Mouse (Mus musculus) NIH3T3 (cell line): ENCODE measurements around the gene Mad2l1bp.

Experiments used
- DNase-seq: peaks from one replicate; pipeline ENCODE4 v3.0.0-alpha.2; 2012; ENCODE audit warnings: low read depth

Mad2l1bp gene

GRCm38 (mm10) chr17:46154336-46154735 is 983 bp upstream of the Mad2l1bp start:
- no peak for DNase-seq

GRCm38 (mm10) chr17:46143578-46144423 is 9.6 kb downstream of the Mad2l1bp start, which contains the start of gene Rsph9:
Rsph9 (minus strand) TSS chr17:46144216.
- DNase-seq: no peak

GRCm38 (mm10) chr17:46139872-46140271 is 13.5 kb downstream of the Mad2l1bp start:
- DNase-seq: no peak

- no peak for DNase-seq
These were observed 14.7 kb downstream of the Mad2l1bp start for GRCm38 (mm10) chr17:46138563-46139236.

DNA sequence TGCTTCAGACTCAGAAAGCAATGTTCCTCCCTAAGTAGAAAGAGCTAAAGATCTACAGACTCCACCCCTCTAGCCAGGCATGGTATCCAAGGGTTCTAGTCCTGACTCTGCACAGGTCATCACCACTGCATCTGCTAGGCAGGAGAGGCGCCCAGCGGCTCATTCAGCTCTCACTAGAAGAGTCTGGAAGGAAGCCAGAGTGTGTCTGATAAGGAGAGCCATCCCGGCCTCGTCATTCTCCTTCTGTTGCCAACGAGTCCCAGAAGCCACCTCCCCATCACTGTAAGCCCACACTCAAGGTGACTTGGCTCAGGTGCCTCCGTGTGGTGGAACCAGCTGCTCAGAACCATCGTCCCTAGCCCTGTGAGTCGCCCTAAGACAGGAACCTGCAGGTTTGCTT is 20.5 kb downstream of the Mad2l1bp start:
- no peak for DNase-seq

DNA sequence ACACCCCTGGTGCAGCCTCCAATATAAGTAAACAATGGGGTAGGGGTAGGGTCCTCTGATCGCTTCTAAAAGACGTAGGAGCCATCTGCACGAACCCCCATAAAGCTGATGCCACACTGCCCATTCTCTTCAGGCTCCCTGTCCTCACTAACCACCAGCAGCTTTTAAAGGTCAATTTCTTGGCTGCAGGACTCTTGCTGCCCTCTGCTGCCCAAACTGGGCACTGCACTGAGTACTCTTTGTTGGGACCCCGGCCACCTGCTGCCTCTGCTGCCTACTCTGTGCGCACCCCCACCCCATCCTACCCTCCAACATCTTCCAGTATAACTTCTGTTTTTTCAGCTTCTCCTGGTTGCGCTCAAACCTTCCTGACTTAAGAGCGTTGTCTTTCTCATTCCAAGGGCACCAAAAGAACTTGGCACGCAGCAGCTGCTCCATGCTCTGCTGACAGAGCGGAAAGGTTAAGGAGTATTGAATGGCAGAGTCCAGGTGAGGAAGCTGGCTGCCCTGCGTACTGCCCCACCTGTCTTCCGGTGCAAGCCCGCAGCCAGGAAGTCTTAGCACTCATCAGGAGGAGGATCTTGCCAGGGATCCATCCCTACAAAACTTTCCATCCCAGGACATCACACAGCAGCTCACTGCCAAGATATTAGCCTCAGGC is 21.2 kb downstream of the Mad2l1bp start:
- DNase-seq: peak; percentile 85

DNA sequence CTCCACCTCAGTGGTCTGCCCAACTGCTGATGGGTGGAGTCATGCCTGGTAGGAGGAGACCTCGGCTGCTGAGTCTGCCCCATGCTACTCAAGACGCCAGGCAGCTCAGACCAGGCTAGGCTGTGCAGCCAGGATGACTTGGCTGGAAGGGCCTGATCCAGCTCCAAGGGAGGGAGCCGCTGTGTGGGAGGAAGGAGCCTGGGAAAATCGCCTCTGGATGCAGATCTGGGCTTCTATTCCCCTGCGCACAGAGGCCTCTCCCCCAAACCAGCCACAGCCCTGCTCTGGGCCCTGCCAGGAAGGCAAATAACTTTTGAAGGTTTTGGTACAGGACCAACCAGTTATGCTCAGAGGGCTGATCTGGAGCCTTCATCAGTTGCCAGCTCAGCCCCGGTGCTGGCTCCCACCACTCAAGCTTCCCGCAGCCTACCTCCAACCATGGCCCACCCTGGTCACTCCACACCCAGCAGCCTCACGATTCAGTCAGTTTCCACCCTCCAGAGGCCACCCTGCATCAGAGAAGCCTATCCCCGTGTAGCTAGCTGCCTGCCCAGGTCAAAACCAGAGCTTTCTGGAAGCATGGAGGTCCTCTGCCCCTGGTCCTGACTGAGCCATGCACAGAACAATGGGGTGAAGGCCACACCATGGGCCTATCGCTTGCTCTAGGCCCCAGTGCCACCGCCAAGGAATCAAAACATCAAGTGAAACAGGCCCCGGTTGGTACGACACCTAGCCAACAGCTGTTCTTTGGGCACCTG is 23.4 kb downstream of the Mad2l1bp start:
- DNase-seq: peak; percentile 63

GRCm38 (mm10) chr17:46127814-46128493 is 25.4 kb downstream of the Mad2l1bp start:
- DNase-seq: no peak

DNA sequence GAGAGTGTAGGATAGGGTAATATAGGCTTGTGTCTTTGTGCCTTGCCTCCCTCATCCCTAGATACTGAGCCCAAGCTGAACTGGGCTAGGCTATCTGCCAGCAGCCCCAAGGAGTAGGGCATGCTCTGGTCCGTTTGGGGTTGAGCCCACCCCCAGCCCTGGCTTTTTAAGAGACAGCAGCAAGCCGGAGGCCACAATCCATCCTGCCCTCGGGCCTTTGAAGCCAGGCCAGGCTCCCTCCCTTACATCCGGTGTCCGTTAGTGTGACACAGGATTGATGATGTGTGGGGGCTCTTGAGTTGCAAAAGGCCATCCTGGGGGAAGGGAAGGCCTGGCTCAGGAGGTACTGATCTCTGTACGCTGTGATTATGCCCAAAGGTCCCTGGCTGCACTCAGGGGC is 26.7 kb downstream of the Mad2l1bp start:
- no peak for DNase-seq

- DNase-seq: no peak
These were observed 29.2 kb downstream of the Mad2l1bp start for GRCm38 (mm10) chr17:46123953-46124700.

- no peak for DNase-seq
These were observed 30.1 kb downstream of the Mad2l1bp start for GRCm38 (mm10) chr17:46123285-46123684.

GRCm38 (mm10) chr17:46122791-46123190 is 30.6 kb downstream of the Mad2l1bp start:
- DNase-seq: no peak

DNA sequence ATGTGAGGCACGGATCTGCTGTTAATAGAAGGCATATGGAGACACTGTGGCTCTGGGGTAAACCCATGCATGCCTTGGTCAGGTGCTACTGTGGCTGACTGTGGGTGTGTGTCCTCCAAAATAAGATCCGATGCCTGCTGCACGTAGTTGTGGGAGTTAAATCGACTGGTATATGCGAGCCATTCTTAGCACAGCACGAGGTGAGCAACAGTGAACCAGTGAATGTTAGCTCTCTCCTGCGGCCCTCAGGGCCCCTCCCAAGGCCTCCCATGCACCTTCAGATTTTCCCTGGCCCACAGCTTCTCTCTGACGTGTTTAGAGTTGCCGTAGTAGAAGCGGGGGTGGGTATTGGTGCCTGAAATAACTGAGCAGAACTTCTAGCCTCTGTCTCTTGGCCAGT is 33.7 kb downstream of the Mad2l1bp start:
- DNase-seq: no peak

GRCm38 (mm10) chr17:46118423-46118850 is 34.9 kb downstream of the Mad2l1bp start:
- no peak for DNase-seq

DNA sequence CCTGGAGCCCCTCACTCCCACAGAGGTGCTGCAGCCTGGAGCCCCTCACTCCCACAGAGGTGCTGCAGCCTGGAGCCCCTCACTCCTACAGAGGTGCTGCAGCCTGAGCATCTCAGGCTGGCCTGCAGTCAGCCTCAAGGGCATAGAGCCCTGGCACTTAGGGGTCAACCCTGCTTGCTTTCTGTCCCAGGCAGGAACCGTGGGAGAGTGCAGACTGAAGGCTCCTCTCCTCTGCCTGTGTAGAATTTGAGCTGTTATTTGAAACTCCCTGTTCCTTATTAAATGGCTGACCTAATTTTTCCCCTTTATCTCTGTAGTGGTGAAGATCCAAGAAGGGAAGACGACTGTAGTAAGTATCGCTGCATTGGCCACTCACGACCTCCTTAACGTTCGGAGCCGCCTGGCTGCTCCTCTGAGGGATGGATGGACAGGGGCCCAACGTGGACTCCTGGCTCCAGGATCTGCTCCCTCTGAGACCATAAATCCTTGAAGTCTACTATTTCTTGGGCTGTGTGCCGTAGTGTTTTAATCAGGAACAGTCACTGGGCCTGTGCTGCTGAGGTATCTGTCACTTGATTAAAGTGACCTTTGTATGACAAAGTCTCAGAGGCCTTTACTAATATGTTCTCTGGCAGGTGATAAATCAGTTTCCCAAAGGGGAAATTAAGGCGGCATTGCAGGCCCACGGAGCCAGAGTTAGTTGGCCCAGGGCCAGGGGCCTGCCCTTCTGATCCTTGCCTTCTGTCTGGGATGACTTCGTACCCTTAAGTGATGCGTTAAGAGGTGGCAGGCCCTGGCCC is 35.5 kb downstream of the Mad2l1bp start:
- DNase-seq: no peak

GRCm38 (mm10) chr17:46116881-46117280 is 36.5 kb downstream of the Mad2l1bp start:
- no peak for DNase-seq

DNA sequence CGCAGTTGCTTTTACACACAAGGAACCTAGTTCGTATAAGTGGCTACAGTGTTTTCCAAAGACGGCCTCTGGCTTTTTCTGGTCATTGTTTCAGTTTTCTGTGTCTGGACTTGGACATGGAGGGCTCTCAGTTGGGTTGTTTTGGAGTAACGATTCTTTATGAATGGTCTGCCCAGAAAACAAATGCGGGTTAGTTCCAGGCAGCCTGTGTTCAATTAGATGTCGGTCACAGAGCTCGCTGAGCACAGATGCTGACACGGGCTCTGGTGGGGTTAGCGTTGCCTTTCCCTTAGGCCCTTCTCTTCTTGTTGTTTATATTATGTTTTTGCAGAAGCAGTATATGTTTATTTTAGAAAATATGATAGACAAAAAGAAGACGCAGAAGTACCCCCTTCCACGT is 37.2 kb downstream of the Mad2l1bp start:
- DNase-seq: no peak

DNA sequence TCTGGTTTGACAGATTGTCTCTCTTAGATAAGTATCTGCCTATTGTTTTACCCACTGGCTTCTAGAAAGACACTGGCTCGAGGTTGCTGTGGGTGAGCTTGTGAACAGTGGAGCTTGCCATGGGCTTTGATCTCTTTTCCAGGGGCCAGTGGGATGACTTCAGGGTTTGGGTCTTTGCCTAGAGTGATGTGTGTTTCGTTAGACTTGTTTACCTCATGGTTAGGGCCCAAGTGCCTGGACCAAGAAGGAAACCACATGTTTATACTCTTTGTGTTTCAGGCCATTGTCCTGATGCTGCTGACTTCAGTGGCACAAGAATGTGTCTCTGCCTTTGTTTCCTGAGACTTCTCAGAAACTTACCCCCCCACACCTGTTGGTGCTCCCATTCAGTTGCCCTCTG is 37.9 kb downstream of the Mad2l1bp start:
- no peak for DNase-seq

GRCm38 (mm10) chr17:46110402-46111289 is 42.7 kb downstream of the Mad2l1bp start, which contains the start of gene Mrps18a:
Mrps18a (plus strand) TSS chr17:46110986.
- DNase-seq: peak; percentile 87
